In genomic region chr12:117669610-117670400, GRCm38 (mm10) we compare ENCODE assay signal across 18 mouse cellular contexts.
DNase-seq lines count a peak whose midpoint lies in the region; ATAC-seq and TF ChIP-seq lines count a peak whose summit lies in the region.
"Had no signal": no experiment of that assay in that cellular context is flagged by ENCODE, and none has a peak within 500 bp of the region (broad histone marks: within the 10 kb centered on the region; RNA-seq: fewer than 3 reads in every experiment).

No protein-coding gene starts in this region.

- H3K36me3 ChIP-seq in heart, embryonic 12.5 days = no peaks in the 10 kb centered on the region
- H3K36me3 ChIP-seq in liver, adult 2 months (ENCODE audit: control insufficient read depth, insufficient read depth, low read length) = no peaks in the 10 kb centered on the region
- no peaks in the 10 kb centered on the region for H3K36me3 ChIP-seq in liver, embryonic 12.5 days
- no peaks in the 10 kb centered on the region for H3K36me3 ChIP-seq in heart, postnatal 0 days (replicated peaks; ENCODE audit: control insufficient read depth, insufficient read depth, low read length)
- H3K36me3 ChIP-seq: embryonic facial prominence, embryonic 13.5 days; midbrain, embryonic 10.5 days had no signal

- H3K9ac ChIP-seq in heart, embryonic 12.5 days = no peak overlapping the region
- no peak overlapping the region for H3K9ac ChIP-seq in liver, adult 2 months (ENCODE audit: low read depth, low read length)
- no peak overlapping the region for H3K9ac ChIP-seq in liver, embryonic 12.5 days
- no peak overlapping the region for H3K9ac ChIP-seq in heart, postnatal 0 days (replicated peaks; ENCODE audit: low read depth, low read length)
- H3K9ac ChIP-seq: embryonic facial prominence, embryonic 13.5 days had no signal

- H3K9me3 ChIP-seq in heart, embryonic 12.5 days (replicated peaks) = no peaks in the 10 kb centered on the region
- no peaks in the 10 kb centered on the region for H3K9me3 ChIP-seq in liver, embryonic 12.5 days (replicated peaks)
- H3K9me3 ChIP-seq in heart, postnatal 0 days (replicated peaks; ENCODE audit: control insufficient read depth, low read length) = no peaks in the 10 kb centered on the region
- H3K9me3 ChIP-seq: embryonic facial prominence, embryonic 13.5 days; midbrain, embryonic 10.5 days had no signal

- no peak for TF ChIP-seq EP300 in heart, postnatal 0 days (IDR thresholded peaks at IDR 0.05; ENCODE audit: low read depth)

- 47% methylated on average over 10 of the region's 10 CpGs for WGBS in heart, embryonic 12.5 days
- WGBS in liver, adult 2 months = 74% methylated on average over 10 of the region's 10 CpGs
- 63% methylated on average over 10 of the region's 10 CpGs for WGBS in liver, embryonic 12.5 days (ENCODE audit: insufficient replicate concordance)
- WGBS in heart, postnatal 0 days = 37% methylated on average over 10 of the region's 10 CpGs

- TF ChIP-seq CTCF in liver, adult 2 months (IDR thresholded peaks at IDR 0.05; ENCODE audit: low read depth, low read length) = no peak
- TF ChIP-seq CTCF in heart, postnatal 0 days (IDR thresholded peaks at IDR 0.05; ENCODE audit: low read depth) = no peak

- DNase-seq in heart, adult 9 months (ENCODE audit: low spot score in 2 of 2) = no peak
- DNase-seq in liver, adult 2 months (ENCODE audit: extremely low read depth, low read depth, low spot score) = peak; percentile 23
- peak; percentile 68 for DNase-seq in brain, adult 2 months (ENCODE audit: low read depth, low spot score)
- no peak for DNase-seq in heart, postnatal 0 days (ENCODE audit: low spot score)
- DNase-seq in retina, postnatal 1 day = no peak
- DNase-seq: adrenal gland, postnatal 25 days; cerebellum, adult 8-10 months; gastrocnemius, postnatal 14 days; kidney, adult 9 months; kidney, postnatal 36 days; lung, postnatal 4 days; spleen, adult 18-20 months; thymus, adult 2 months had no signal

- peaks cover 29% of the 10 kb centered on the region for H3K4me1 ChIP-seq in heart, embryonic 12.5 days (replicated peaks)
- no peaks in the 10 kb centered on the region for H3K4me1 ChIP-seq in liver, adult 2 months (ENCODE audit: control insufficient read depth, insufficient read depth, low read length)
- H3K4me1 ChIP-seq in liver, embryonic 12.5 days = peaks cover 8% of the 10 kb centered on the region; the same call in 1 of the 2 replicates
- peaks cover 7% of the 10 kb centered on the region for H3K4me1 ChIP-seq in heart, postnatal 0 days (ENCODE audit: control insufficient read depth, insufficient read depth)
- H3K4me1 ChIP-seq: embryonic facial prominence, embryonic 13.5 days; midbrain, embryonic 10.5 days had no signal

- no peaks in the 10 kb centered on the region for H3K27me3 ChIP-seq in heart, embryonic 12.5 days (replicated peaks)
- H3K27me3 ChIP-seq in liver, adult 2 months (ENCODE audit: control insufficient read depth, insufficient read depth, low read length) = no peaks in the 10 kb centered on the region
- no peaks in the 10 kb centered on the region for H3K27me3 ChIP-seq in liver, embryonic 12.5 days (replicated peaks)
- H3K27me3 ChIP-seq in heart, postnatal 0 days (ENCODE audit: control insufficient read depth, insufficient read depth, low read length) = no peaks in the 10 kb centered on the region
- H3K27me3 ChIP-seq: embryonic facial prominence, embryonic 13.5 days had no signal

- H3K79me2 ChIP-seq in liver, adult 2 months (ENCODE audit: control insufficient read depth, insufficient read depth, low read length) = peaks cover 3% of the 10 kb centered on the region; the same call in 1 of the 2 replicates

- peak overlapping the region; percentile 51; the same call in 1 of the 2 replicates for H3K27ac ChIP-seq in heart, embryonic 12.5 days (ENCODE audit: poor library complexity, severe bottlenecking)
- H3K27ac ChIP-seq in liver, adult 2 months (replicated peaks; ENCODE audit: insufficient read depth, low read depth, low read length) = no peak overlapping the region
- H3K27ac ChIP-seq in liver, embryonic 12.5 days = no peak overlapping the region
- H3K27ac ChIP-seq in heart, postnatal 0 days (ENCODE audit: low read depth) = no peak overlapping the region
- H3K27ac ChIP-seq: embryonic facial prominence, embryonic 13.5 days; midbrain, embryonic 10.5 days had no signal

- no peak overlapping the region for H3K4me2 ChIP-seq in heart, embryonic 12.5 days
- H3K4me2 ChIP-seq in liver, embryonic 12.5 days = no peak overlapping the region
- H3K4me2 ChIP-seq in heart, postnatal 0 days (ENCODE audit: low read depth, low read length) = peak overlapping the region; percentile 18
- H3K4me2 ChIP-seq: embryonic facial prominence, embryonic 13.5 days; liver, embryonic 11.5 days had no signal

- no peak for TF ChIP-seq POLR2A in liver, adult 2 months (IDR thresholded peaks at IDR 0.05; ENCODE audit: extremely low read depth, insufficient read depth, low read length)

- ATAC-seq in heart, embryonic 12.5 days (ENCODE audit: insufficient number of reproducible peaks, low FRiP score) = peak; percentile 56
- ATAC-seq in liver, embryonic 12.5 days = no peak
- ATAC-seq in heart, postnatal 0 days (ENCODE audit: insufficient read depth, low read depth) = no peak

- H3K4me3 ChIP-seq in heart, embryonic 12.5 days = no peak overlapping the region
- H3K4me3 ChIP-seq in liver, adult 2 months (ENCODE audit: insufficient read depth, low read depth, low read length) = no peak overlapping the region
- H3K4me3 ChIP-seq in liver, embryonic 12.5 days = no peak overlapping the region
- H3K4me3 ChIP-seq in heart, postnatal 0 days (ENCODE audit: low read depth, low read length) = no peak overlapping the region
- H3K4me3 ChIP-seq: embryonic facial prominence, embryonic 13.5 days; midbrain, embryonic 10.5 days had no signal

Comparison
In these comparisons a context has a peak if more than half of its experiments do, and no peak if none do; other contexts are left out.
1. DNase-seq: peak in liver, adult 2 months (single experiment) and brain, adult 2 months (single experiment); none in heart, adult 9 months (0 of 2), heart, postnatal 0 days (single experiment) and retina, postnatal 1 day (single experiment).